ENCODE assay signal across 8 mouse cellular contexts in genomic region chr11:75650311-75650710, GRCm38 (mm10). TPM values are rescaled to one million over a fixed set of nuclear protein-coding genes. Genes with fewer than 3 reads are reported as not detected.
DNase-seq lines count a peak whose midpoint lies in the region; ATAC-seq lines count a peak whose summit lies in the region.

Gene Myo1c, plus strand, starts transcription at chr11:75650504.

- H3K36me3 ChIP-seq in neural tube, embryonic 11.5 days (ENCODE audit: control insufficient read depth, insufficient read depth, low read length): no peaks in the 10 kb centered on the region
- H3K36me3 ChIP-seq in embryonic facial prominence, embryonic 11.5 days (replicated peaks; ENCODE audit: control insufficient read depth, insufficient read depth, low read depth, low read length): no peaks in the 10 kb centered on the region
- H3K36me3 ChIP-seq in heart, embryonic 11.5 days (ENCODE audit: control insufficient read depth, insufficient read depth, low read length): no peaks in the 10 kb centered on the region
- H3K36me3 ChIP-seq in kidney, embryonic 14.5 days (ENCODE audit: control insufficient read depth, insufficient read depth, low read length): no peaks in the 10 kb centered on the region
- no peaks in the 10 kb centered on the region for H3K36me3 ChIP-seq in liver, embryonic 16.5 days (ENCODE audit: control insufficient read depth, insufficient read depth)

- H3K4me2 ChIP-seq in neural tube, embryonic 11.5 days (ENCODE audit: low read depth): peak within 1 kb of the TSS; percentile 86
- peak within 1 kb of the TSS; percentile 91 for H3K4me2 ChIP-seq in embryonic facial prominence, embryonic 11.5 days (ENCODE audit: low read depth, low read length)
- H3K4me2 ChIP-seq in heart, embryonic 11.5 days: peak within 1 kb of the TSS; percentile 88
- peak within 1 kb of the TSS; percentile 93 for H3K4me2 ChIP-seq in kidney, embryonic 14.5 days (replicated peaks; ENCODE audit: low read depth, low read length)
- peak within 1 kb of the TSS; percentile 100 for H3K4me2 ChIP-seq in liver, embryonic 16.5 days (ENCODE audit: low read depth, low read length)

- H3K27me3 ChIP-seq in neural tube, embryonic 11.5 days (ENCODE audit: control insufficient read depth, insufficient read depth, low read length): peaks cover 17% of the 10 kb centered on the region
- H3K27me3 ChIP-seq in embryonic facial prominence, embryonic 11.5 days (ENCODE audit: control insufficient read depth, insufficient read depth, low read length): peaks cover 15% of the 10 kb centered on the region
- H3K27me3 ChIP-seq in heart, embryonic 11.5 days (ENCODE audit: control insufficient read depth, insufficient read depth, low read length): no peaks in the 10 kb centered on the region
- H3K27me3 ChIP-seq in kidney, embryonic 14.5 days (ENCODE audit: control insufficient read depth, insufficient read depth, low read length): no peaks in the 10 kb centered on the region
- no peaks in the 10 kb centered on the region for H3K27me3 ChIP-seq in liver, embryonic 16.5 days (ENCODE audit: control insufficient read depth, insufficient read depth, low read depth, low read length)

- no peak for ATAC-seq in neural tube, embryonic 11.5 days (ENCODE audit: insufficient read depth, low FRiP score, low TSS enrichment)
- ATAC-seq in embryonic facial prominence, embryonic 11.5 days (replicated peaks; ENCODE audit: insufficient number of reproducible peaks, low FRiP score, low TSS enrichment, low read depth): no peak
- no peak for ATAC-seq in heart, embryonic 11.5 days (replicated peaks; ENCODE audit: insufficient number of reproducible peaks, low FRiP score, low TSS enrichment)
- ATAC-seq in kidney, embryonic 14.5 days (ENCODE audit: low FRiP score, low TSS enrichment): no peak
- ATAC-seq in liver, embryonic 16.5 days (ENCODE audit: low read depth): no peak

- peaks cover 14% of the 10 kb centered on the region; the same call in 1 of the 2 replicates for H3K4me1 ChIP-seq in neural tube, embryonic 11.5 days (ENCODE audit: control insufficient read depth, insufficient read depth, low read length)
- peaks cover 9% of the 10 kb centered on the region for H3K4me1 ChIP-seq in embryonic facial prominence, embryonic 11.5 days (ENCODE audit: control insufficient read depth, insufficient read depth, low read length)
- H3K4me1 ChIP-seq in heart, embryonic 11.5 days (ENCODE audit: control insufficient read depth, insufficient read depth, low read length): peaks cover 49% of the 10 kb centered on the region
- H3K4me1 ChIP-seq in kidney, embryonic 14.5 days (ENCODE audit: control insufficient read depth, insufficient read depth, low read length): peaks cover 25% of the 10 kb centered on the region
- H3K4me1 ChIP-seq in liver, embryonic 16.5 days (ENCODE audit: control insufficient read depth, low read depth, low read length): peaks cover 50% of the 10 kb centered on the region

- peak within 1 kb of the TSS; percentile 76 for H3K9ac ChIP-seq in neural tube, embryonic 11.5 days (ENCODE audit: low read length)
- H3K9ac ChIP-seq in embryonic facial prominence, embryonic 11.5 days (replicated peaks; ENCODE audit: low read length): peak within 1 kb of the TSS; percentile 78
- H3K9ac ChIP-seq in heart, embryonic 11.5 days (ENCODE audit: low read depth, low read length): peak within 1 kb of the TSS; percentile 81
- H3K9ac ChIP-seq in kidney, embryonic 14.5 days (ENCODE audit: low read depth, low read length): peak within 1 kb of the TSS; percentile 80
- H3K9ac ChIP-seq in liver, embryonic 16.5 days (ENCODE audit: low read depth, low read length): peak within 1 kb of the TSS; percentile 77

- no peak for DNase-seq in neural tube, embryonic 11.5 days (ENCODE audit: low spot score)
- no peak for DNase-seq in neural tube, embryonic 10.5 days (ENCODE audit: extremely low spot score, low spot score)
- no peak for DNase-seq in embryonic facial prominence, embryonic 11.5 days (ENCODE audit: low spot score)
- DNase-seq in yolk sac, embryonic 10.5 days (ENCODE audit: low spot score): peak; percentile 86
- no peak for DNase-seq in cerebellum, adult 11-12 months

- no peaks in the 10 kb centered on the region for H3K9me3 ChIP-seq in neural tube, embryonic 11.5 days (ENCODE audit: control insufficient read depth, low read length)
- no peaks in the 10 kb centered on the region for H3K9me3 ChIP-seq in embryonic facial prominence, embryonic 11.5 days (replicated peaks; ENCODE audit: control insufficient read depth, low read length)
- H3K9me3 ChIP-seq in heart, embryonic 11.5 days (replicated peaks; ENCODE audit: control insufficient read depth, low read length): no peaks in the 10 kb centered on the region
- no peaks in the 10 kb centered on the region for H3K9me3 ChIP-seq in kidney, embryonic 14.5 days (ENCODE audit: control insufficient read depth, low read length)
- no peaks in the 10 kb centered on the region for H3K9me3 ChIP-seq in liver, embryonic 16.5 days (replicated peaks; ENCODE audit: control insufficient read depth, low read length)

- 0 out of 2 replicates have a peak within 1 kb of the TSS, but pooled peaks have one; percentile 44 for H3K27ac ChIP-seq in neural tube, embryonic 11.5 days (ENCODE audit: low read depth, low read length)
- H3K27ac ChIP-seq in embryonic facial prominence, embryonic 11.5 days (replicated peaks; ENCODE audit: low read depth, low read length): no peak within 1 kb of the TSS
- peak within 1 kb of the TSS; percentile 83 for H3K27ac ChIP-seq in heart, embryonic 11.5 days (ENCODE audit: low read depth, low read length)
- H3K27ac ChIP-seq in kidney, embryonic 14.5 days (ENCODE audit: low read depth, low read length): peak within 1 kb of the TSS; percentile 92
- H3K27ac ChIP-seq in liver, embryonic 16.5 days (ENCODE audit: low read length): peak within 1 kb of the TSS; percentile 89

- H3K4me3 ChIP-seq in neural tube, embryonic 11.5 days (ENCODE audit: low read depth, low read length): peak within 1 kb of the TSS; percentile 58
- peak within 1 kb of the TSS; percentile 67 for H3K4me3 ChIP-seq in embryonic facial prominence, embryonic 11.5 days (ENCODE audit: low read depth, low read length)
- peak within 1 kb of the TSS; percentile 61 for H3K4me3 ChIP-seq in heart, embryonic 11.5 days (ENCODE audit: low read depth, low read length)
- H3K4me3 ChIP-seq in kidney, embryonic 14.5 days (ENCODE audit: low read length): peak within 1 kb of the TSS; percentile 73
- H3K4me3 ChIP-seq in liver, embryonic 16.5 days (ENCODE audit: low read depth, low read length): peak within 1 kb of the TSS; percentile 76

- 76% methylated on average over 7 of the region's 7 CpGs for WGBS in neural tube, embryonic 11.5 days
- 70% methylated on average over 7 of the region's 7 CpGs for WGBS in embryonic facial prominence, embryonic 11.5 days
- 61% methylated on average over 7 of the region's 7 CpGs for WGBS in heart, embryonic 11.5 days (ENCODE audit: insufficient replicate concordance)
- WGBS in kidney, embryonic 14.5 days: 66% methylated on average over 7 of the region's 7 CpGs
- WGBS in liver, embryonic 16.5 days (ENCODE audit: insufficient replicate concordance): 69% methylated on average over 7 of the region's 7 CpGs

RNA-seq across cellular contexts. Expression of gene Myo1c, which starts in this region (rescaled TPM):
- polyA plus RNA-seq in neural tube, embryonic 11.5 days (2014; fragmentation: Nextera tagmentation; extraction: Ambion mirVana): 13.0 and 13.8 TPM in 2 replicates
- polyA plus RNA-seq in embryonic facial prominence, embryonic 11.5 days (2014; fragmentation: Nextera tagmentation; extraction: Ambion mirVana): 14.1 and 14.5 TPM in 2 replicates
- polyA plus RNA-seq in heart, embryonic 11.5 days (2014; fragmentation: Nextera tagmentation; extraction: Ambion mirVana): 33.0 and 54.5 TPM in 2 replicates
- polyA plus RNA-seq in kidney, embryonic 14.5 days (2014; fragmentation: Nextera tagmentation; extraction: Ambion mirVana): 21.5 and 32.0 TPM in 2 replicates
- 21.0 and 24.1 TPM in 2 replicates for polyA plus RNA-seq in liver, embryonic 16.5 days (2015; fragmentation: Nextera tagmentation; extraction: Ambion mirVana)
